Mouse (Mus musculus) urinary bladder, postnatal 10 days (tissue): Measurements from ENCODE around the gene Acad12.
"Not testable (repeated sequence)": the region's sequence is repeated elsewhere in the genome, so short reads cannot be mapped to it uniquely, and the experiment has no call there.

ENCODE experiments used
- DNase-seq: peaks from one replicate; pipeline ENCODE4 v3.0.0; 2022; ENCODE audit warnings: low spot score

Gene Acad12

GRCm38 (mm10) chr5:121618592-121619513 lies at the start of gene Acad12:
Gene Acad12, minus strand, starts transcription at chr5:121618938.
- DNase-seq = peak; percentile 41

GRCm38 (mm10) chr5:121668411-121668810 lies 49.7 kb upstream of the Acad12 start:
- DNase-seq = no peak

- no peak for DNase-seq
Measured at GRCm38 (mm10) chr5:121667067-121667466, 48.3 kb upstream of the Acad12 start.

GRCm38 (mm10) chr5:121664971-121665370 lies 46.2 kb upstream of the Acad12 start:
- no peak for DNase-seq

GRCm38 (mm10) chr5:121664078-121664477 lies 45.3 kb upstream of the Acad12 start:
- no peak for DNase-seq

- no peak for DNase-seq
Measured at GRCm38 (mm10) chr5:121663456-121663855, 44.7 kb upstream of the Acad12 start.

- DNase-seq = no peak
Measured at GRCm38 (mm10) chr5:121661494-121661893, 42.8 kb upstream of the Acad12 start.

- DNase-seq = no peak
Measured at GRCm38 (mm10) chr5:121660897-121661254, 42.1 kb upstream of the Acad12 start.

- peak; percentile 74 for DNase-seq
Measured at GRCm38 (mm10) chr5:121660059-121660896, 41.5 kb upstream of the Acad12 start, which contains the start of the genes Acad10 and Brap. Gene Acad10, minus strand, starts transcription at chr5:121660514. Gene Brap, plus strand, starts transcription at chr5:121660563.

- not testable (repeated sequence) for DNase-seq
Measured at GRCm38 (mm10) chr5:121657656-121658055, 38.9 kb upstream of the Acad12 start.

- DNase-seq = not testable (repeated sequence)
Measured at GRCm38 (mm10) chr5:121656866-121657265, 38.1 kb upstream of the Acad12 start.

GRCm38 (mm10) chr5:121654526-121654925 lies 35.8 kb upstream of the Acad12 start:
- no peak for DNase-seq

- no peak for DNase-seq
Measured at GRCm38 (mm10) chr5:121649134-121649533, 30.4 kb upstream of the Acad12 start.

- no peak for DNase-seq
Measured at GRCm38 (mm10) chr5:121639601-121640000, 20.9 kb upstream of the Acad12 start.

GRCm38 (mm10) chr5:121637296-121637695 lies 18.6 kb upstream of the Acad12 start:
- DNase-seq = no peak

GRCm38 (mm10) chr5:121634668-121635067 lies 15.9 kb upstream of the Acad12 start:
- DNase-seq = no peak

- DNase-seq = no peak
Measured at GRCm38 (mm10) chr5:121632804-121633203, 14.1 kb upstream of the Acad12 start.

- not testable (repeated sequence) for DNase-seq
Measured at GRCm38 (mm10) chr5:121631106-121631647, 12.4 kb upstream of the Acad12 start.

GRCm38 (mm10) chr5:121627871-121628270 lies 9.1 kb upstream of the Acad12 start:
- DNase-seq = no peak

- DNase-seq = no peak
Measured at GRCm38 (mm10) chr5:121623241-121623640, 4.5 kb upstream of the Acad12 start.

- DNase-seq = no peak
Measured at GRCm38 (mm10) chr5:121621102-121621501, 2.4 kb upstream of the Acad12 start.

- DNase-seq = not testable (repeated sequence)
Measured at GRCm38 (mm10) chr5:121614921-121615320, 3.8 kb downstream of the Acad12 start.
